In genomic region chr19:44380065-44380464, GRCm38 (mm10) we compare ENCODE assay signal across 26 mouse cellular contexts. TPM values are rescaled to one million over a fixed set of nuclear protein-coding genes. Genes with fewer than 3 reads are reported as not detected.
DNase-seq lines count a peak whose midpoint lies in the region; ATAC-seq and TF ChIP-seq lines count a peak whose summit lies in the region.
"Had no signal": no experiment of that assay in that cellular context is flagged by ENCODE, and none has a peak within 500 bp of the region (broad histone marks: within the 10 kb centered on the region; RNA-seq: fewer than 3 reads in every experiment).

No protein-coding gene starts in this region.

- WGBS in liver, embryonic 16.5 days (ENCODE audit: insufficient replicate concordance) = 60% methylated on average over 4 of the region's 4 CpGs
- WGBS in midbrain, embryonic 11.5 days = 90% methylated on average over 4 of the region's 4 CpGs
- WGBS in midbrain, embryonic 15.5 days = 84% methylated on average over 4 of the region's 4 CpGs
- 57% methylated on average over 4 of the region's 4 CpGs for WGBS in liver, postnatal 0 days (ENCODE audit: insufficient replicate concordance)

- peaks cover 8% of the 10 kb centered on the region for H3K4me1 ChIP-seq in liver, embryonic 16.5 days (ENCODE audit: control insufficient read depth, low read depth, low read length)
- no peaks in the 10 kb centered on the region for H3K4me1 ChIP-seq in midbrain, embryonic 11.5 days (ENCODE audit: control insufficient read depth, insufficient read depth, low read length)
- no peaks in the 10 kb centered on the region for H3K4me1 ChIP-seq in midbrain, embryonic 15.5 days
- H3K4me1 ChIP-seq in liver, postnatal 0 days (ENCODE audit: insufficient read depth) = peaks cover 4% of the 10 kb centered on the region; the same call in 1 of the 2 replicates
- H3K4me1 ChIP-seq: embryonic facial prominence, embryonic 13.5 days; forebrain, embryonic 15.5 days had no signal

- no peak for TF ChIP-seq CTCF in liver, postnatal 0 days (IDR thresholded peaks at IDR 0.05; ENCODE audit: low read depth)

- peak; percentile 25; the same call in 1 of the 2 replicates for ATAC-seq in liver, embryonic 16.5 days (ENCODE audit: low read depth)
- ATAC-seq in midbrain, embryonic 11.5 days (ENCODE audit: low FRiP score) = no peak
- ATAC-seq in midbrain, embryonic 15.5 days (replicated peaks) = no peak
- peak; percentile 90 for ATAC-seq in liver, postnatal 0 days
- ATAC-seq: activated CD4-positive, CD25-positive, alpha-beta regulatory T cell, adult 4 months; CD4-positive, CD25-positive, alpha-beta regulatory T cell, adult 4 months; forebrain, embryonic 15.5 days; hindbrain, embryonic 16.5 days had no signal

- H3K9ac ChIP-seq in liver, embryonic 16.5 days (ENCODE audit: low read depth, low read length) = no peak overlapping the region
- H3K9ac ChIP-seq in midbrain, embryonic 11.5 days (ENCODE audit: low read length) = no peak overlapping the region
- no peak overlapping the region for H3K9ac ChIP-seq in midbrain, embryonic 15.5 days
- no peak overlapping the region for H3K9ac ChIP-seq in liver, postnatal 0 days (replicated peaks)
- H3K9ac ChIP-seq: embryonic facial prominence, embryonic 13.5 days; forebrain, embryonic 12.5 days; forebrain, embryonic 15.5 days; hindbrain, embryonic 13.5 days had no signal

- H3K27ac ChIP-seq in liver, embryonic 16.5 days (ENCODE audit: low read length) = no peak overlapping the region
- H3K27ac ChIP-seq in midbrain, embryonic 11.5 days (ENCODE audit: low read depth, low read length) = no peak overlapping the region
- no peak overlapping the region for H3K27ac ChIP-seq in midbrain, embryonic 15.5 days
- H3K27ac ChIP-seq in liver, postnatal 0 days (ENCODE audit: low read depth) = 0 out of 2 replicates have a peak overlapping the region, but pooled peaks have one; percentile 36
- H3K27ac ChIP-seq: embryonic facial prominence, embryonic 10.5 days; embryonic facial prominence, embryonic 13.5 days; forebrain, embryonic 12.5 days; forebrain, embryonic 15.5 days; heart, adult 2 months; hindbrain, embryonic 13.5 days had no signal

- H3K4me3 ChIP-seq in liver, embryonic 16.5 days (ENCODE audit: low read depth, low read length) = no peak overlapping the region
- no peak overlapping the region for H3K4me3 ChIP-seq in midbrain, embryonic 11.5 days (ENCODE audit: low read depth, low read length)
- no peak overlapping the region for H3K4me3 ChIP-seq in midbrain, embryonic 15.5 days
- no peak overlapping the region for H3K4me3 ChIP-seq in liver, postnatal 0 days (ENCODE audit: low read depth, low read length)
- H3K4me3 ChIP-seq: embryonic facial prominence, embryonic 10.5 days; embryonic facial prominence, embryonic 13.5 days; erythroblast, embryonic 14.5 days; forebrain, embryonic 12.5 days; forebrain, embryonic 15.5 days; heart, adult 2 months; hindbrain, embryonic 13.5 days had no signal

- peak; percentile 68; the same call in 1 of the 2 replicates for TF ChIP-seq EP300 in liver, postnatal 0 days (IDR thresholded peaks at IDR 0.05; ENCODE audit: low read depth)

- no peaks in the 10 kb centered on the region for H3K9me3 ChIP-seq in liver, embryonic 16.5 days (replicated peaks; ENCODE audit: control insufficient read depth, low read length)
- no peaks in the 10 kb centered on the region for H3K9me3 ChIP-seq in midbrain, embryonic 11.5 days (ENCODE audit: control insufficient read depth, low read length)
- no peaks in the 10 kb centered on the region for H3K9me3 ChIP-seq in midbrain, embryonic 15.5 days
- H3K9me3 ChIP-seq in liver, postnatal 0 days (ENCODE audit: low read length) = no peaks in the 10 kb centered on the region
- H3K9me3 ChIP-seq: embryonic facial prominence, embryonic 10.5 days; embryonic facial prominence, embryonic 13.5 days; forebrain, embryonic 12.5 days; forebrain, embryonic 15.5 days; hindbrain, embryonic 13.5 days had no signal

- H3K27me3 ChIP-seq in liver, embryonic 16.5 days (ENCODE audit: control insufficient read depth, insufficient read depth, low read depth, low read length) = no peaks in the 10 kb centered on the region
- no peaks in the 10 kb centered on the region for H3K27me3 ChIP-seq in midbrain, embryonic 11.5 days (ENCODE audit: control insufficient read depth, insufficient read depth, low read length)
- no peaks in the 10 kb centered on the region for H3K27me3 ChIP-seq in midbrain, embryonic 15.5 days (replicated peaks)
- H3K27me3 ChIP-seq in liver, postnatal 0 days (ENCODE audit: insufficient read depth, low read length) = no peaks in the 10 kb centered on the region
- H3K27me3 ChIP-seq: embryonic facial prominence, embryonic 13.5 days; forebrain, embryonic 12.5 days; forebrain, embryonic 15.5 days; hindbrain, embryonic 13.5 days had no signal

- H3K36me3 ChIP-seq in liver, embryonic 16.5 days (ENCODE audit: control insufficient read depth, insufficient read depth) = no peaks in the 10 kb centered on the region
- no peaks in the 10 kb centered on the region for H3K36me3 ChIP-seq in midbrain, embryonic 11.5 days (ENCODE audit: control insufficient read depth, insufficient read depth, low read length)
- H3K36me3 ChIP-seq in midbrain, embryonic 15.5 days (replicated peaks) = no peaks in the 10 kb centered on the region
- no peaks in the 10 kb centered on the region for H3K36me3 ChIP-seq in liver, postnatal 0 days (replicated peaks; ENCODE audit: insufficient read depth, low read length)
- H3K36me3 ChIP-seq: embryonic facial prominence, embryonic 10.5 days; embryonic facial prominence, embryonic 13.5 days; forebrain, embryonic 12.5 days; forebrain, embryonic 15.5 days; hindbrain, embryonic 13.5 days had no signal

- no peak for DNase-seq in liver
- peak; percentile 39 for DNase-seq in midbrain, embryonic 11.5 days (ENCODE audit: low spot score, missing footprints)
- DNase-seq in liver, postnatal 0 days = no peak
- no peak for DNase-seq in gastrocnemius, postnatal 25 days
- DNase-seq: adrenal gland, adult 8-10 months; adrenal gland, postnatal 25 days; cerebellum, adult 11-12 months; cerebellum, adult 8-10 months; cerebellum, postnatal 10 days; cerebellum, postnatal 36 days; embryo, embryonic 11 days; gastrocnemius, postnatal 36 days; heart, adult 2 months had no signal

- no peak overlapping the region for H3K4me2 ChIP-seq in liver, embryonic 16.5 days (ENCODE audit: low read depth, low read length)
- no peak overlapping the region for H3K4me2 ChIP-seq in midbrain, embryonic 11.5 days
- H3K4me2 ChIP-seq in midbrain, embryonic 15.5 days = no peak overlapping the region
- H3K4me2 ChIP-seq in liver, postnatal 0 days (ENCODE audit: low read depth, low read length) = no peak overlapping the region
- H3K4me2 ChIP-seq: embryonic facial prominence, embryonic 13.5 days; forebrain, embryonic 12.5 days; forebrain, embryonic 15.5 days; heart, embryonic 11.5 days; hindbrain, embryonic 13.5 days had no signal

RNA-seq across cellular contexts. Expression of gene Scd1, which starts 27.6 kb away (rescaled TPM):
- 19.2 and 25.5 TPM in 2 replicates for polyA plus RNA-seq in liver, embryonic 16.5 days (2015; fragmentation: Nextera tagmentation; extraction: Ambion mirVana)
- 16.0 and 17.4 TPM in 2 replicates for polyA plus RNA-seq in midbrain, embryonic 11.5 days (2014; fragmentation: Nextera tagmentation; extraction: Ambion mirVana)
- 6.9 and 7.0 TPM in 2 replicates for polyA plus RNA-seq in midbrain, embryonic 15.5 days (2015; fragmentation: Nextera tagmentation; extraction: Ambion mirVana)
- 2.3 and 2.8 TPM in 2 replicates for polyA plus RNA-seq in liver, postnatal 0 days (2015; fragmentation: Nextera tagmentation; extraction: Ambion mirVana)
- 100 to 1,000 TPM in 1 of 2 experiments, 10 to 100 TPM in 1; 16.2 to 171 TPM for total RNA-seq in gastrocnemius, postnatal 25 days (2021)
- total RNA-seq: granulocyte monocyte progenitor cell, adult 5-6 weeks had no signal

RNA-seq across cellular contexts. Expression of gene Scd4, which starts 47.2 kb away (rescaled TPM):
- 0.04 and 0.07 TPM in 2 replicates for polyA plus RNA-seq in liver, embryonic 16.5 days (2015; fragmentation: Nextera tagmentation; extraction: Ambion mirVana)
- polyA plus RNA-seq in midbrain, embryonic 11.5 days (2014; fragmentation: Nextera tagmentation; extraction: Ambion mirVana) = 0.06 TPM in 1 of 2 replicates, not detected in the other
- 0.08 and 0.13 TPM in 2 replicates for polyA plus RNA-seq in midbrain, embryonic 15.5 days (2015; fragmentation: Nextera tagmentation; extraction: Ambion mirVana)
- not detected in 2 replicates for polyA plus RNA-seq in liver, postnatal 0 days (2015; fragmentation: Nextera tagmentation; extraction: Ambion mirVana)
- total RNA-seq in gastrocnemius, postnatal 25 days (2021) = under 1 TPM; 0.15 to 0.16 TPM
- total RNA-seq: granulocyte monocyte progenitor cell, adult 5-6 weeks had no signal
- polyA plus RNA-seq: erythroblast, embryonic 14.5 days had no signal

Comparison
In these comparisons a context has a peak if more than half of its experiments do, and no peak if none do; other contexts are left out.
1. ATAC-seq: peak in liver, embryonic 16.5 days (single experiment) and liver, postnatal 0 days (single experiment); none in midbrain, embryonic 11.5 days (single experiment) and midbrain, embryonic 15.5 days (single experiment).